Mouse (Mus musculus) right cerebral cortex, postnatal 36 days (tissue): ENCODE data around the gene Resp18.
A peak's percentile ranks its signal among the peaks of the same experiment; 100 is the strongest.

ENCODE experiments used
- DNase-seq, 2 experiments: peaks; one replicate each; pipeline ENCODE4 v3.0.0; 2022; ENCODE audit warnings: low spot score in 2 of 2, mixed read lengths in 1 of 2

Resp18 gene

GRCm38 (mm10) chr1:75278228-75278627 lies at the start of gene Resp18:
Gene Resp18 (minus strand): TSS chr1:75278415.
- DNase-seq, result no peak

- DNase-seq, result no peak
These were observed 49.2 kb upstream of the Resp18 start for GRCm38 (mm10) chr1:75327461-75327860.

GRCm38 (mm10) chr1:75319166-75319565 lies 41.0 kb upstream of the Resp18 start:
- DNase-seq, result no peak

GRCm38 (mm10) chr1:75318736-75319135 lies 40.5 kb upstream of the Resp18 start:
- no peak for DNase-seq

GRCm38 (mm10) chr1:75318301-75318700 lies 40.1 kb upstream of the Resp18 start:
- DNase-seq, result no peak

GRCm38 (mm10) chr1:75317241-75318201 lies 39.3 kb upstream of the Resp18 start, which contains the start of gene Dnpep:
Gene Dnpep (minus strand): TSS chr1:75317990.
- peak; percentile 100 for DNase-seq

GRCm38 (mm10) chr1:75316861-75317240 lies 38.6 kb upstream of the Resp18 start:
- DNase-seq, result peak; percentile 43 to 73

GRCm38 (mm10) chr1:75315456-75316365 lies 37.5 kb upstream of the Resp18 start:
- no peak for DNase-seq

GRCm38 (mm10) chr1:75315011-75315410 lies 36.8 kb upstream of the Resp18 start:
- DNase-seq, result no peak

GRCm38 (mm10) chr1:75311694-75312093 lies 33.5 kb upstream of the Resp18 start:
- DNase-seq, result no peak

- DNase-seq, result no peak
These were observed 26.4 kb upstream of the Resp18 start for GRCm38 (mm10) chr1:75304662-75305061.

- peak in 1 of 2 experiments; percentile 52 for DNase-seq
These were observed 16.1 kb upstream of the Resp18 start for GRCm38 (mm10) chr1:75294294-75294693.

GRCm38 (mm10) chr1:75293331-75293701 lies 15.1 kb upstream of the Resp18 start:
- no peak for DNase-seq

- DNase-seq, result no peak
These were observed 14.5 kb upstream of the Resp18 start for GRCm38 (mm10) chr1:75292476-75293330.

- DNase-seq, result no peak
These were observed 13.1 kb upstream of the Resp18 start for GRCm38 (mm10) chr1:75291321-75291720.

GRCm38 (mm10) chr1:75290582-75290981 lies 12.4 kb upstream of the Resp18 start:
- peak in 1 of 2 experiments; percentile 42 for DNase-seq

- DNase-seq, result no peak
These were observed 11.7 kb upstream of the Resp18 start for GRCm38 (mm10) chr1:75289888-75290431.

- no peak for DNase-seq
These were observed 11.2 kb upstream of the Resp18 start for GRCm38 (mm10) chr1:75289376-75289775.

- no peak for DNase-seq
These were observed 6.7 kb upstream of the Resp18 start for GRCm38 (mm10) chr1:75284911-75285310.

GRCm38 (mm10) chr1:75283017-75283416 lies 4.8 kb upstream of the Resp18 start:
- peak; percentile 33 to 41 for DNase-seq
